Mouse (Mus musculus) spleen, embryonic (tissue): ENCODE results near the gene Ap3d1.

Experiments used
- CTCF ChIA-PET: fragments of 350-600 bp; sonication (Branson Sonifier 250); formaldehyde crosslinking; loops from one replicate; lab custom pipeline; 2022; lab: Charles Lee

The Ap3d1 gene

DNA sequence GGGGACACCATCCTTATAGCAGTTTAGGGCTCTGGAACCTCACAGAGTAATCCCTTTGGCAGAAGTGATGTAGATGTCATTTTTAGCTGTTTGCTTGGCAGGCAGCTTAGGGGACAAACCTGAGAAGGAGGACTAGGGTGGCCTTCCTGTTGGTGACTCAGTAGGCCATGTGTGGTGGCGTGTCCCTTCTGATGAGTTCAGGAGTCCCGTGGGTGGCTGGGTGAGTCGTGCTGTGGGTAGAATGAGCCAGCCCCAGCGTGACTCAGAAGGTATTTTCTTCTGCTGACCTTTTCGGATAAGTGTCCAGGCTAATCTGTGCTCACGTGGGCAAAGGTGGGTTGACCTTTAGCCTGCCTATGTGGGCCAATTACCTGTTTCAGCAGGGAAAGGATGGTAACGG is 16.6 kb upstream of the Ap3d1 start:
- CTCF ChIA-PET = interaction anchor here (1.2 kb wide), 1 partner anchor 19 kb away, joined by 3 read pairs; no protein-coding TSS in a partner anchor

DNA sequence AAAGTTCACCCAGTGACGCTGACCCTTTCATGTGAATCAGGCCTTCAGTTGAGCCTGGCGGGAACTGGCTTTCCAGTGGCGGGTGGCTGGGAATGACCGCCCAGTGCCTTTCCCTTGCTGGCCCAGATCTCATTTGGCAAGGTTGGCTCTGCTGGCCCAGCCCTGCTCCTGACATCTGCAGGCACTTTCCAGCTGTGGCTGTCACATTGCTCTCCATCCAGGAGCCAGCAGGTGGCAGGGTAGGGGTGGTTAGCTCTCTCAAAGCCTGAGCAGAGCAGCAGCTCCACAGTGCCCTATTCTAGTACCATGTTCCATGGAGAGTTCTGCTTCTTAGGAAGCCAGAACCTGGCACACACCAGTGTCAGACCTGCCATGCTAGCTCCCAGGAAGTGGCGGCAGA is 15.7 kb upstream of the Ap3d1 start:
- CTCF ChIA-PET = interaction anchor here (0.6 to 1.2 kb wide), 2 partner anchors 20 to 54 kb away, joined by 3 read pairs; no protein-coding TSS in a partner anchor

DNA sequence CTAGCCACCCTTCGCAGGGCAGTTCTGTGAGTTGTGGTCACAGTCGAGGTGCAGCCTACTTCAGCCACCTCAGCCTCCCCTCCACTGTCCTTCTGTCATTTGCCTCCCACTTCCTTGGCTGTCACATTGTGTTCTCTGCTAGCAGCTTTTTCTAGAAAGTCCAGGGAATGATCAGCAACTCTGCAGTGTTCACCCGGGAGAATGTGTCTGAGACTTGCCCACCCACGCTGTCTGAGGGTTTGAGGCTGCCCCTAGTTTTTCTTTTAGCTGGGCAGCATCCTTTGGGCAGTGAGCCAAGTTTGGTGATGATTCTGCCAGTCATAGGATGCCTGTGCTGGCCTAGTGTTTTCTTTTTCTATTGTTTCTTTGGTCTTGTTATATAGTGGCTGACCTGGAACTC is 14.9 kb upstream of the Ap3d1 start:
- CTCF ChIA-PET = interaction anchor here (0.6 kb wide), 1 partner anchor 54 kb away, joined by 3 read pairs; no protein-coding TSS in a partner anchor

DNA sequence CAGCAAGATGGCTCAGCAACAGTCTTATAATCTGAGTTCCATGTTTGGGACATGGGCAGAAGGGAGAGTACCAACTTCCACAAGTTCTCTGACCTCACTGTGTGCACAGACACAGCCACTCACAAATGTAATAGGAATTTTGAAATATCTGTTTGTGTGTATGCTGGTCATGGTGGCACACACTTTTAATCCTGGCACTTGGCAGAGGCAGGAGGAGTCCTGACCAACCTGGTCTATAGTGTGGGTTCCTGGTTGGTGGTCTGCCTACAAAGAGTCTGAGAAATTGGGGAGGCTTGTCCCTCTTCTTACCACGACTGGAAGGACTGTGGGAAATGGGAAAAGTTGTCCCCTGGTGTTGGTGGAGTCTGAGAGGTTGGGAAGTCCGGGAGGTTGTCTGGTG is 14.4 kb upstream of the Ap3d1 start:
- CTCF ChIA-PET = no interaction called here

DNA sequence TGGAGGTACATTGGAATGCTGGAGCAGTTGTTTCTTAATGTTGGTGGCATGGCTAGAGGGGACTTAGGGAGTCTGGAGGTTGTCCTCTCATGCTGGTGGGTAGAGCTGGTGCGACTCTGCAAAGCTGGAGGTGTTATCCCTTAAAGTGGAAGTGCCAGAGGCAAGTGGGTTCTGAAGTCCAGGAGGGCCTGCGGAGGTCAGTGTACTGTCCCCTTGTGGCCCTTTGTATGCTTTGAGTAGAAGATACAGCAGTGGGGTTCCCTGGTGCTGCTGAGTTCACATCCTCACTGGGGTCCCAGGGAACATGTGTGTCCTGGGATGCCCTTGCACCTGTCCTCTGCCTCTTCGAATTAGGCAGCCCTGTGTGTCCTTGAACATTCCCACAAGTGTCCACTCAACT is 14.0 kb upstream of the Ap3d1 start:
- CTCF ChIA-PET = no interaction called here

DNA sequence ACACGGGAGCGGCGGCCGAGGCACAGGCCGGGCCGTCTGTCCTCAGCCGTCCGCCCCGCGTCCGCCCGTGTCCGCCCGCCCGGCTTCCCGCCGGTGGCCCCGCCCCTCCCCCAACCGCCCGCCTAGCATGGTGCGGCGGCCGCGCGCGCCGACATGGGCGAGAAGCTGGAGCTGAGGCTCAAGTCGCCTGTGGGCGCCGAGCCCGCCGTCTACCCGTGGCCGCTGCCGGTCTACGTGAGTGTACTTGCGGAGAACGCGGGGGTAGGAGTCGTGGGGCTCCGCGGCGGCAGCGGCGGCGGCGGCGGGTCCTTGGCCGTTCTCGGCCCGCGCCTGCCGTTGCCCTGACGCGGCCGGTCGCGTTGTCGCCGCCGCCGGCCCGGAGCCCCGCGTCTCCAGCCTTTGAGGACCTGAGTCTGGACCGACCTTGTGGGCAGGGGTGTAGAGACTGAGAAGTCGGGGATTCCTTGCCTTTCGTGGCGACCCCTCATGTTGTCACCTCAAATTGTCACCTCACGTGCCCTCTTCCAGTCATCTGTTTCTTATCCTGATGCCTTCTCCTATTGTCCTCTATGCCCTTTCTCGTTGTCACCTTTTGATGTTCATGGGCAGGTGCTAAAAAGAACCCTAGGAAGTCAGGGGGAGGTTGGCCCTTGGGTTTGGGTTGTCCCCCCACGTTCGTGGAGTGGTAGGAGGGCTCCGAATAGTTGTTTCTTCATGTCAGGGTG is 13.4 kb upstream of the Ap3d1 start:
- CTCF ChIA-PET = interaction anchor here (0.6 kb wide), 1 partner anchor 214 kb away, joined by 5 read pairs; no protein-coding TSS in a partner anchor

DNA sequence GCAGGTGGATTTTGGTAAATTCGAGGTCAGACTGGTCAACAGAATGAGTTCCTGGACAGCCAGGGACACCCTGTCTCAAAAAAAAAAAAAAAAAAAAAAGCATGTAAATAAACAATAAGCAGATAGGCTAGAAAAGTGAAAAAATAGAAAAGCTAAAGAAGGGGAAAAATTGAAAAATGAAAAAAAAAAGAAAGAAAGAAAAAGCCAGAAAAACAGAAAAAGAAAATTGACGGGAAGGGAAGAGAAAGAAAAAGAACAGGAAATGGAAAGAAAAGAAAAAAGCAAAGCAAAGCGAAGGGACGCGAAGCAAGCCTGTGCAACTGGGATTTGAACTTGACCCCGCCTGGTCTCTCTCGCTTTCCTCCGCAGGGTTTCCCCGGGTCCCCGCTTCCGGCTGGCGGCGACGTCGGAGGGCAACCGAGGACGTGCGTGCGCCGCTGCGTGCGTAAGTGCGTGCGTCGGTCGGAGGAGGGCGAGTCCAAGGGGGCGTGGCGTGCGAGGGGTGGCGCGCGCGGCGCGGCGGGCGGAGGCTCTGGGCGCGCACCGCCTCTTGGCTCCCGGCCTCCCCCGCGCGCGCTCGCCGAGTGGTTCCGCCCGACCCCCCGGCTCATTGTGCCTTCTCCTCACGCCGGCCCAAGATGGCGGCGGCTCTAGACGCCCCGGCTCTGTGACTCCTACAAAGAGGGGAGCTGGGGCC is 12.7 kb upstream of the Ap3d1 start, which contains the start of gene Dot1l:
Gene Dot1l, plus strand, starts transcription at position 613 of the 697 bp plus-strand sequence.
- CTCF ChIA-PET = interaction anchor here (0.5 to 0.7 kb wide), 2 partner anchors 11 to 179 kb away, joined by 3 to 12 read pairs; no protein-coding TSS in a partner anchor

DNA sequence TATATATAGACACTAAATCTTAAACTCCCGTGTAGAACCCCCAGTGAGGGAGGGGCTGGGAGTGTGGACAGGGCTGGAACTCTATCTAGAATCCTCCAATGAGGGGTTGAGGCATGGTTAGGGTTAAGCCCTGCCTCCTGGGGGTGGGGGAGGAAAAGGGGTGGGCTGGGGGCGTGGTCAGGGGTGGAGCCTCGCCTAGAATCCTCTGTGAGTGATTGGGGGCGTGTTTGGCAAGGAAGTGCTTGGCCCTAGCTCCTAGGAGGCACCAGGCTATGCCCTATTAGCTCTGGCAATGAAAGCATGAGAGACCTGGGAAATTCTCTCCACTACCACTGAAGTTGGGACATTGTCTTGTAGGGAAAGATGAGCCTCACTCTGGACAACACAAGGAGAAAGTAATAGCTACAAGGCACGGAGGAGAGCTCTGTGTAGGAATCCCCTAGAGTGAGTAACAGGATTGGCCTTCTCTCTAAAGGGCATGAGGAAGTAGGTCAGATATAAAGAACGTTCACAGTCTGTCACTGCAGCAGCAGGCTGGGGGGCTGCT is 10.1 kb upstream of the Ap3d1 start:
- CTCF ChIA-PET = interaction anchor here (0.6 kb wide), 4 partner anchors 18 to 243 kb away, joined by 3 read pairs; no protein-coding TSS in a partner anchor

DNA sequence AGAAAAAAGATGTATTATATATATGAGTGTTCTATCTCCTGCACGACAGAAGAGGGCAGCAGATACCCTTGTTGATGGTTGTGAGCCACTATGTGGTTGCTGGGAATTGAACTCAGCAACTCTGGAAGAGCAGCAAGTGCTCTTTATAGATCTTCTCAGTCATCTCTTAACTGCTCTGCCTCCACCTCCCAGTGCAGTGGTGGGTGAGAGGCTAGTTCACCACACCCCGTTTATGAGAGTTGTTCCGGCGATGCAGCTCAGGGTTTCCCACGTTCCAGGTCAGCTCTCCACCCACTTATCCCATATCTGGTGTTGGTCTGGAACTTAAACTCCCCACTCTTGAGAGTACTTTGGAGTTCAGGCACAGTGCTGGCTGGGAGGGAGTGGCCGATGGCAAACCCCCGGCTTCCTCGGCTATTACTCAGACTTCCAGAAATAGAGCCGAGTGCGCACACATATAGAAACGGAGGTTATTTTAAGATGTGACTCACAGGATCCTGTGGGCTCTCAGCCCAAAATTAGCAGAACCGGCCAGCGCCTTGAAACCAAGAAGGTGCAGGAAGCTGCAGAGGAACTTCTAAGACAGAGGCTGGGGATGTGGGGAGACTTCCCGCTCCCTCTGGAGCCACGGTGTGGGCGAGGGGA is 9.2 kb upstream of the Ap3d1 start:
- CTCF ChIA-PET = no interaction called here

DNA sequence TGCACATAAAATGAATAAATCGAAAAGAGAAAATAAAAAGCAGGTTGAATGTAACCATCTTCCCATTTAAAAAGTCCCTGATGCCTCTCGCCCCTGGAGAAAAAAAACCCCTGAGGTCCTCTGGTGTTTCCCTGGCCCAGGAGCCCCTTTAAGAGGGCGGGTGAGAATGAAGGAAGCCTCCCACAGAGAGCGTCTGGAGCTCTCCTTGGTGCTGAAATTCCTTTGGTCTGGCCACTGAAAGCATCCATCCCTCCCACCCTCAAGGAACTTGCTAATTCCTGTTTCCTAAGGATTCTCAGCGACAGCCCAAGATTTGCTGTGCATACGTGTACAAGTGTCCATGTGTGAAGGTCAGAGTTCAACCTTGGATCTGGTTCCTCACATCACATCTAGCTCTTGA is 6.5 kb upstream of the Ap3d1 start:
- CTCF ChIA-PET = interaction anchor here (1.0 to 1.1 kb wide), 2 partner anchors 16 to 26 kb away, joined by 3 to 4 read pairs; no protein-coding TSS in a partner anchor

DNA sequence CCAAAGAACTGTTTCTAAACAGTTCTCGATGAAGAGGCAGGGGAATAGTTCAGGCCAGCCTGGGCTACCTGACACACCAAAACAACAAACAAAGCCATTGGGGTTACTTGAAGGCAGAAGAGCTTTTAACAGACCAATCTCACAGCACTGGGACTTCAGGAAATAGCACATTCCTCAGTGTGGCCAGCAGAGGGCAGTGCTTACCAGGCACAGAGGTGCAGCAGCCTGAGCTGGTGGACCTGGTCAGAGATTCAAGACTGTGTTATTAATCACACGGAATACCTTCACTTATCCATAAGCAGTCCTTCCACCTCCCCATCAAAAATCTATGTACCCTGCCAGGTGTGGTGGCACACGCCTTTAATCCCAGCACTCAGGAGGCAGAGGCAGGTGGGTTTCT is 5.3 kb upstream of the Ap3d1 start:
- CTCF ChIA-PET = interaction anchor here (0.7 to 1.1 kb wide), 5 partner anchors 9 to 661 kb away, joined by 3 to 4 read pairs (median 3); no protein-coding TSS in a partner anchor

DNA sequence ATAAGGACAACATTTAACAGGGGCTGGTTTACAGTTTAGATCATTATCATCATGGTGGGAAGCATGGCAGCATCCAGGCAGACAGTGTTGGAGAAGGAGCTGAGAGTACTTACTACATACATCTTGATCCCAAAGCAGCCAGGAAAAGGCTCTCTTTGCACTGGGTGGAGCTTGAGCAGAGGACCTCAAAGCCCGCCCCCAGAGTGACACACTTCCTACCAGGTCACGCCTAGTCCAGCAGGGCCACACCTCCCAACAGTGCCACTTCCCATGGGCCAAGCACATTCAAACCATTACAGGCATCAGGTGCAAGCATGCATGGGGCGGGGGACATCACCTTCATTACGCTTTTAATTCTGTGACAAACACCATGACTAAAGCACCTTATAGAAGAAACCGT is 2.2 kb upstream of the Ap3d1 start:
- CTCF ChIA-PET = interaction anchor here (0.8 to 1.0 kb wide), 2 partner anchors 133 to 142 kb away, joined by 3 to 14 read pairs; no protein-coding TSS in a partner anchor

DNA sequence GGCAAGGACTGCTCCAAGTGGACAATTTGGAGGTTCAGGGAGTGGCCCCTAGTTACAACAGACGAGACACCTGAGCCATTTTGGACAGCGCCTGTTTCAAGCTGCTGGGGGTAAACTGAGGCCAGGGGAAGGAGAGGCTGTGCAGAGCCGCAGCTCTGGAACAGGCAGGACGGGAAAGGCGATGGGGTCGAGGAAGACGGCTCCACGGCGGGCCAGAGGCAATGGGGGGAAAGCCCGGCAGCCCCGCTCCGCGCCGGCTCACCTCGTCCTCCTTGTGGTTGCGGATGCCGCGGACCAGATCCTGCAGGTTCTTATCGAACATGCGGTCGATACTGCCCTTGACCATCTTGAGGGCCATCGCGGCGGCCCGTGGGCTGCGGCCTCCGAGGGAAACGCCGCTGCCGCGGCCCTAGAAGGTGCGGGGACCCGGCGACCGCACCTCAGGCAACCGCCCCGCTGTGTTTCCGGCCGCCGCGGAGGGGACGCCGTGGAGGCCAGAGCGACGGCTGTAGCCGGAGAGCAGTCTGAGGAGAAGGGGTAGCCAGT is 357 bp downstream of the Ap3d1 start:
- CTCF ChIA-PET = no interaction called here

DNA sequence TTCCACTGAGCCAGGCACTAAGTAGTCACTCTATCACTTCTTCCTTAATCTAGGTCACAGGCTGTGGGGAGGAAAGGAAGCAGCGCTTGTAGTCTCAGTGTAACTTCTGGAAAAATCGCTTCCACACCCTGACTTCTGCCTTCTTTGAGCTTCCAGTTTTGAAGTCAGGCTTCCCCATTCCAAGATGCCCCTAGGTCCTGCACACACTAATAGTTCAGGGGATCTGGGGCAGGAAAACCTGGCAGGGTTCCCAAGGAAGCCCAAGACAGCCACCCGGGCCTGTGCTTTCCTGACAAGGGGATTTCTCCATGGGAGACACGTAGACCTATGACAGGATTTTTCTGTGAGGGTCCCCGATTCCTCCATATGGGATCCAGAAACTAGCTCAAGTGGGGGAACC is 918 bp downstream of the Ap3d1 start:
- CTCF ChIA-PET = no interaction called here

DNA sequence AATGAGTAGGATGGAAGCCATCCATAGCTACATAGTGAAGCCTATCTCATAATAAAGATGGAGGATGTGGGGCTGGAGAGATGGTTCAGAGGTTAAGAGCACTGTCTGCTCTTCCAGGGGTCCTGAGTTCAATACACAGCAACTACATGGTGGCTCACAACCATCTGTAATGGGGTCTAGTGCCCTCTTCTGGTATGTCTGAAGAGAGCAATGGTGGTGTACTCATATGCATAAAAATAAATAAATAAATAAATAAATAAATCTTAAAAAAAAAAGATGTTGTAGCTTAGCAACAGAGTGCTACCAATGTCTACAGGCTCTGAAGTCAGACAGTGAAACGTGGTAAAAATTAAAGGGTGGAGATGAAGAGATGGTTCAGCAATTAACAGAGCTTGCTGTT is 3.4 kb downstream of the Ap3d1 start:
- CTCF ChIA-PET = interaction anchor here (1.2 kb wide), 1 partner anchor 12 kb away, joined by 3 read pairs; no protein-coding TSS in a partner anchor

DNA sequence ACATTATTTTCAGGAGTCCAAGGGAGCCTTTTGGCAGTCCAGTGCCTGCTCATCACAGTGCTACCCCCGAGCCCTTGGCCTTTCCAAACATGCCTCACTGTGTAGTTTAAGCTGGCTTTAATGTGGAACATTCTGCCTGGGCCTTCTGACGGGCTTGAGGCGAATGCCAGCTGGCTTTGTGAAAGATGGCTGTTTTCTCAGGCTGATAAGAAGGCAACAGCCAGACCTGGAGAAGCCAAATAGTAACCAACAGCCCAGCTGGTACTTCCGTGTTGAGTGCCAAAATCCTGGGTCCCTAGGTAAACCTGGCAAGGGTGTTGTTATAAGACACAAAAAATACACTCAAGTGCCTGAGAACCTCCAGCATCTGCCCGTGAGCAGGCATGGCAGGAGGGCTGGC is 5.3 kb downstream of the Ap3d1 start:
- CTCF ChIA-PET = interaction anchor here (0.5 to 0.9 kb wide), 2 partner anchors 32 to 424 kb away, joined by 3 read pairs; no protein-coding TSS in a partner anchor

DNA sequence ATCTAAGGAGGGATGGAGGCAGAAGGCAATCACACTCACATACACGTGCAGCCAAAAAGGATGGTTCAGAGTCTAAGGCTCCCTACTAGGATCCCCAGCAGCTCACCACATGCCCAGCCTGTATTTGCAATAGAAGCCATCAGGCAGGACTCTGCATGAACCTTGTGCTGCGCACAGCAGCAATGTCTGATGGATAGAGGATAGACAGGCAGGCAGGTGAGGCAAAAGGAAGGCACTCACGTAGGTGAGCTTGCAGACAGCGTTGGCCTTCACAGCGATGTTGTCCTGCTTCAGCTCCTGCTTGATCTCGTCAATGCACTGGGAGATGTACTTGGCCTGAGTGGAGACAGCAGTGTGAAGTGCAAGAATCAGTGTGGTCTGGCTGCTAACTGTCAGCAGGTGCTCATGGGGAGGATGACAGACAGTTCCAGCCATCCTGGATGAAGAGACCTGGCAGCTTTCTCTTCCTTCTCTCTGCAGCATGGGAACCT is 9.4 kb downstream of the Ap3d1 start:
- CTCF ChIA-PET = no interaction called here

DNA sequence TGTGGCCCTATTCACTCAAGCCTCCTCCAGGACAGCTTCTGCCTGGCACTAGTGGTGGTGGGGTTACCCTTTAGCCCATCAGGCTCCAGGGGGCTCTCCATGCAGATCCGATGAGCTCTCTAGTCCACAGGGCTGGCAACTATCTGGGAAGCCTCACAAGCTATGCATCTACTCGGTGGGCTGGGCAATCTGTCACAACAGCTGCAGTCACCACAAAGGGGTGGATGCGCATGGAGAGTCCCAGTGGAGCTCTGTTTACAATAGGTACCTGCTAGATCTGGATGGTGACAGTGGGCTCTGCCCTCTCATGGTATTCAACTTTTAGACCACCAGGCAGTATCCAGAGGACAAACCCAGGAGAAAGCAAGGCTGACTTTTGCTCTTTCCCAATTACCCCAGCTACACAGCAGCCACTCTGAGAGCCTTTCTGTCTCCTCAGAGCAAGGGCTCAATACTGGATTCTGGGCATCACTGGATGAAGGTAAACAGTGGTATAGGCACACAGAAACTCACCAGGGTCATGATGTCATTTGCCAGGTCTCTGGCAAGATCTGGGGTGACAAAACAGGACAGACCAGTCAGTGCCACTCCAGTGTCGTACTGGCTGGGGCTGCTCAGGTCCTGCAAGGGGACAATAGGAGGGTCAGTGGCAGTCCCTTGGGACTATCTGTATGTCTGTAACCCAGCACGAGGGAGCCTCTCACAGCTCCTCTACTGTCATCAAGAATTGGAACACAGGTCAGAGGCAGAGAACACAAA is 14.5 kb downstream of the Ap3d1 start:
- CTCF ChIA-PET = interaction anchor here (1.3 kb wide), 1 partner anchor 11 kb away, joined by 3 read pairs; no protein-coding TSS in a partner anchor

DNA sequence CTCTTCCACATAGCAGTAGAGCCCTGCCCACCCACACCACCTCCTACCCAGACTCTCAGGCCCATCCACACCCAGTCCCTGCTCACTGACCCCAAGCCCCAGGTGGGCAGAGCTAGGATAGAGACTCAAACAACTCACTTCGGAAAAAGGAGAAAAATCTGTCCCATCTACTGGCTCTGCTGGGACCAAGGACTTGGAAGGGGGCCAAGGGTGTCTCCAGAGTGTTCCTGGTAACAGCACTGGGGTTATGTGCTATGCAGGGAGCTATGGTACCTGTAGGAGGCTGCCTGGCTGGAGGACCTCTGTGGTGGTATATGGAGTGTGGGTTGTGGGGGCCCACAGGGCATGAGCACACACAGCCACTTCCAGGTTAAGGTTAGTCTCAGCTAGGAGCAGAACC is 24.8 kb downstream of the Ap3d1 start:
- CTCF ChIA-PET = interaction anchor here (0.7 kb wide), 1 partner anchor 109 kb away, joined by 3 read pairs; no protein-coding TSS in a partner anchor

DNA sequence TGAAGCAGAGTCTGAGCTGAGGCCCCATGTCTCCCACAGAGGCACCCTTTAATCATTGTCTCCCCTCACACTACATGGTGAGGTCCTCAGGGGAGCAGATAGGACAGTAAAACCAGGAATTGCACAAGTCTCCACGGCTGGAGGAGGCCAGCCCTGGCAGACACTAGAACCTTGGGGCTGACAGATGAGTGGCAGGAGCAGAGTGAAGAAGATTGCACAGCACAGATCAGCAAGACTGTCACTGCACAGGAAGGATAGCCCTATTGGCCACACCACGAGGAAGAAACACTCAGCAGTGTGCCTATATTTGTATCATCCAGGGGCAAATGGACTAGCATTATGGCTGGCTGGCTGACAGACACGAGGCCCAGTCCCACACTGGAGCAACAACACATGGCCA is 31.2 kb downstream of the Ap3d1 start:
- CTCF ChIA-PET = no interaction called here
